Mouse (Mus musculus) MEL (cell line): Measurements from ENCODE around the gene Efhd2.

Experiments
- BHLHE40 ChIP-seq: IDR thresholded peaks from 2 replicates; pipeline ENCODE4 v1.6.1; 2012; ENCODE audit warnings: low read depth, mild to moderate bottlenecking, inconsistent platforms, low read length, improper control_type of control experiment, borderline replicate concordance
- CHD2 ChIP-seq: IDR thresholded peaks from 2 replicates; pipeline ENCODE4 v1.6.1; 2011; ENCODE audit warnings: low read length, improper control_type of control experiment
- CTCF ChIP-seq, 3 experiments: IDR thresholded peaks in 2 of 3; conservative IDR thresholded peaks in 1 of 3; 2 replicates each; pipeline ENCODE4 v1.5.1; 2011 to 2012; ENCODE audit warnings: low read length in 3 of 3, low read depth in 2 of 3, mild to moderate bottlenecking in 2 of 3, improper control_type of control experiment in 1 of 3, inconsistent platforms in 1 of 3, mixed read lengths in 1 of 3, moderate library complexity in 1 of 3; ENCODE audit not compliant: control insufficient read depth in 1 of 3, insufficient read depth in 1 of 3, poor library complexity in 1 of 3, severe bottlenecking in 1 of 3
- EP300 ChIP-seq, 2 experiments: IDR thresholded peaks; 2 replicates each; pipeline ENCODE4 v1.6.1; 2011; ENCODE audit warnings: improper control_type of control experiment in 2 of 2, low read length in 2 of 2, low read depth in 1 of 2, mild to moderate bottlenecking in 1 of 2
- JUND ChIP-seq: IDR thresholded peaks from 2 replicates; pipeline ENCODE4 v1.6.1; 2011; ENCODE audit warnings: low read depth, mild to moderate bottlenecking, improper control_type of control experiment, low read length
- MAX ChIP-seq: IDR thresholded peaks from 2 replicates; pipeline ENCODE4 v1.6.1; 2011; ENCODE audit warnings: low read length, improper control_type of control experiment
- MEF2A ChIP-seq: IDR thresholded peaks from 2 replicates; pipeline ENCODE4 v1.6.1; 2014; ENCODE audit warnings: low read depth, mild to moderate bottlenecking, inconsistent platforms, low read length, improper control_type of control experiment; ENCODE audit not compliant: poor library complexity, insufficient replicate concordance, severe bottlenecking; ENCODE audit errors: extremely low read depth
- POLR2A ChIP-seq, 2 experiments: IDR thresholded peaks; 2 replicates each; pipeline ENCODE4 v1.6.1; 2011 to 2012; ENCODE audit warnings: low read length in 2 of 2, mild to moderate bottlenecking in 2 of 2, control low read depth in 1 of 2, improper control_type of control experiment in 1 of 2, low read depth in 1 of 2, moderate library complexity in 1 of 2; ENCODE audit not compliant: control insufficient read depth in 1 of 2, insufficient read depth in 1 of 2, poor library complexity in 1 of 2
- POLR2AphosphoS2 ChIP-seq: IDR thresholded peaks from 2 replicates; pipeline ENCODE4 v1.6.1; 2011; ENCODE audit warnings: low read length, improper control_type of control experiment
- RAD21 ChIP-seq: IDR thresholded peaks from 2 replicates; pipeline ENCODE4 v1.6.1; 2011; ENCODE audit warnings: mild to moderate bottlenecking, low read depth, low read length, improper control_type of control experiment
- SMC3 ChIP-seq: IDR thresholded peaks from 2 replicates; pipeline ENCODE4 v1.6.1; 2011; ENCODE audit warnings: low read depth, low read length, improper control_type of control experiment
- ZC3H11A ChIP-seq: IDR thresholded peaks from 2 replicates; pipeline ENCODE4 v1.6.1; 2012; ENCODE audit warnings: low read depth, mild to moderate bottlenecking, inconsistent platforms, low read length, improper control_type of control experiment

DNA sequence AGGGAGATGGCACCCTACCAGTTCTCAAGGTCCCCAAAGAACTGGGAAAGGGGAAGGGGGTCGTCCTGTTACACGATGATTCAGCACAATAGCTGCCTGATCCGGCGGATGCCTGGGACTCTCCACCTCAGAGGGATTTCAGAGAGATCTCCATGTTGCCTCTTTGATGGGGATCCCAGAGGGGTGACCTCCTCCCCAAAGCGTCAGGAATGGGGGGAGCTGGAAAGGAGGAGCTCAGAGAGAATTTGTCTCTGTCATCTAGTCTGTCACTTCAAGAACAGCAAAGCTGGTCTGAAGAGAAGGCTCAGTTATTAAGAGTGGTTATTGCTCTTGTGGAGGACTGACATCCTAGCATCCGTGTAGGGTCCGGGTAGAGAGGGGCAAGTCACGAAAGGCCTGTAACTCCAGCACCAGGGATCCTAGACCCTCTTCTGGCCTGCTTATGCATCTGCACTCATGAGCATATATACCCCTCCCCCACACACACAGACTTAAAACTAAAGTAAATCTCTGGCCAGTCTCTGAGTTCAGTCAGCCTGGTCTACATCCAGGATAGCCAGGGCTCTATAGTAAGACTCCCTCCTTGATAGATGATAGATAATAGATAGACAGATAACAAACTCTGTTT lies 875 bp upstream of the Efhd2 start:
- no peak for TF ChIP-seq EP300 (IDR thresholded peaks at IDR 0.05; ENCODE audit: low read depth in 1 of 2, low read length in 2 of 2)
- no peak for TF ChIP-seq CTCF (IDR thresholded peaks at IDR 0.05 in 2 of 3, conservative IDR thresholded peaks at IDR 0.05 in 1 of 3; ENCODE audit: control insufficient read depth in 1 of 3, insufficient read depth in 1 of 3, low read depth in 2 of 3, low read length in 3 of 3, poor library complexity in 1 of 3, severe bottlenecking in 1 of 3)
- no peak for TF ChIP-seq POLR2A (IDR thresholded peaks at IDR 0.05; ENCODE audit: control insufficient read depth in 1 of 2, insufficient read depth in 1 of 2, low read depth in 1 of 2, low read length in 2 of 2, poor library complexity in 1 of 2)
- TF ChIP-seq RAD21 = no peak
- no peak for TF ChIP-seq MAX
- TF ChIP-seq SMC3 = no peak
- TF ChIP-seq BHLHE40 = no peak
- TF ChIP-seq CHD2 = no peak
- TF ChIP-seq POLR2AphosphoS2 = no peak
- no peak for TF ChIP-seq JUND
- no peak for TF ChIP-seq ZC3H11A
- TF ChIP-seq MEF2A = no peak
